Mouse (Mus musculus) liver, embryonic 14.5 days (tissue): ENCODE data around the gene Mia3. TPM values are rescaled to one million over a fixed set of nuclear protein-coding genes. Genes with fewer than 3 reads are reported as not detected.

ENCODE experiments used
- ATAC-seq: fragments of 200-750 bp; cut with Nextera tagmentation; 2 replicates; pipeline ENCODE4 v1.8.0; 2017; ENCODE audit warnings: moderate number of reproducible peaks, mild to moderate bottlenecking, moderate library complexity; ENCODE audit not compliant: insufficient read depth
- DNase-seq, 3 experiments: peaks; one replicate each; pipeline ENCODE4 v3.0.0-alpha.2; 2012 to 2013; ENCODE audit warnings: low read depth in 3 of 3, low spot score in 3 of 3
- H3K27ac ChIP-seq: fragments of 300-500 bp; sonication (generic); 2 replicates; pipeline ENCODE4 v1.5.1; 2014; ENCODE audit warnings: moderate library complexity, mild to moderate bottlenecking, control low read depth, inconsistent platforms
- H3K27me3 ChIP-seq: fragments of 300-500 bp; sonication (generic); 2 replicates; pipeline ENCODE4 v1.6.1; 2014; ENCODE audit warnings: mild to moderate bottlenecking, low read length, moderate library complexity; ENCODE audit not compliant: control insufficient read depth, insufficient read depth
- H3K36me3 ChIP-seq: fragments of 300-500 bp; sonication (generic); replicated peaks from 2 replicates; pipeline ENCODE4 v1.6.1; 2014; ENCODE audit warnings: low read depth; ENCODE audit not compliant: control insufficient read depth, insufficient read depth
- H3K4me1 ChIP-seq, 2 experiments: fragments of 200-500 bp in 1 of 2; fragments of 300-500 bp in 1 of 2; sonication (generic) in 1 of 2; replicated peaks; 2 replicates each; pipeline ENCODE4 v1.6.1; 2012 to 2014; ENCODE audit warnings: antibody characterized with exemption in 1 of 2, inconsistent platforms in 1 of 2, low read length in 1 of 2; ENCODE audit not compliant: control insufficient read depth in 2 of 2, insufficient read depth in 2 of 2
- H3K4me2 ChIP-seq: fragments of 300-500 bp; sonication (generic); 2 replicates; pipeline ENCODE4 v1.6.1; 2014; ENCODE audit warnings: low read depth, mild to moderate bottlenecking, control low read depth, moderate library complexity
- H3K4me3 ChIP-seq, 2 experiments: fragments of 200-500 bp in 1 of 2; fragments of 300-500 bp in 1 of 2; sonication (generic) in 1 of 2; 2 replicates each; pipeline ENCODE4 v1.5.1; 2012 to 2014; ENCODE audit warnings: low read depth in 2 of 2, low read length in 2 of 2, mild to moderate bottlenecking in 2 of 2, control low read depth in 1 of 2, inconsistent platforms in 1 of 2, moderate library complexity in 1 of 2; ENCODE audit not compliant: insufficient read depth in 1 of 2
- H3K9ac ChIP-seq: fragments of 300-500 bp; sonication (generic); replicated peaks from 2 replicates; pipeline ENCODE4 v1.6.1; 2014; ENCODE audit warnings: mild to moderate bottlenecking, control low read depth, moderate library complexity
- H3K9me3 ChIP-seq: fragments of 300-500 bp; sonication (generic); 2 replicates; pipeline ENCODE4 v1.6.1; 2016; ENCODE audit warnings: low read length, mixed read lengths; ENCODE audit not compliant: control insufficient read depth
- CTCF ChIP-seq: IDR thresholded peaks from 2 replicates; pipeline ENCODE4 v1.5.1; 2016; ENCODE audit warnings: antibody characterized with exemption, low read depth, control low read depth
- EP300 ChIP-seq: IDR thresholded peaks from 2 replicates; pipeline ENCODE4 v1.6.1; 2016; ENCODE audit warnings: antibody characterized with exemption, low read depth
- WGBS: fragments of 180-500 bp; shearing (Covaris S2); extraction: QIAGEN DNeasy Blood & Tissue Kit; methylation state at CpG from one replicate; pipeline ENCODE4 v1.1.7; 2014; ENCODE audit not compliant: insufficient replicate concordance; 5-methylcytosine and 5-hydroxymethylcytosine counted together
- polyA plus RNA-seq, 2 experiments: library from polyadenylated mRNA; depleted of rRNA in 1 of 2; stranded (reverse) in 1 of 2; unstranded in 1 of 2; fragments of >200 nt; fragmentation: Nextera tagmentation in 1 of 2; extraction: Ambion mirVana in 1 of 2; gene quantifications; 2 replicates each; pipeline versions ENCODE4 v1.2.1 to v1.2.3; 2012 to 2014

The Mia3 gene
- polyA plus RNA-seq, 2 experiments = 19.2 to 21.0 TPM

DNA sequence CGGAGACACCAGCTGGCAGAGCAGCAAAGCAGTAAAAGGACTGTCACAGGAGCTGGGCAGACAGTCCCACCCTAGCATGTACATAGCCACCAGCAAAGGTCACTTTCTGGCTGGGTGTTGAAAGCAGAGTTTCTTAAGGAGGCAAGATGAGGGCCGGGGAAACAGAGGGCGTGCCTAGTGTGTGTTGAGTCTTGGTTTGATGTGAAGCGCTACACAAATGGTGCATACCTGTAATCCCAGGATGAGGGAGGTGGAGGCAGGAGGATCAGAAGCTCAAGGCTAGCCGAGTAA, 5.8 kb downstream of the Mia3 start:
- DNase-seq = no peak
- Histone ChIP-seq H3K4me2 (no peak overlapping the region), H3K4me3 (no peak overlapping the region), H3K27me3 (peaks cover 3% of the 10 kb centered on the region), H3K27ac (no peak overlapping the region), H3K4me1 (0 out of 4 replicates have a peak, but pooled peaks cover 0 to 4% of the 10 kb centered on the region in 2 experiments), H3K36me3 (no peaks in the 10 kb centered on the region; the same call in 1 of the 2 replicates), H3K9ac (no peak overlapping the region), H3K9me3 (no peaks in the 10 kb centered on the region)
- 70% methylated on average over 5 of the region's 5 CpGs for WGBS
- TF ChIP-seq CTCF (no peak), EP300 (no peak)
- ATAC-seq = no peak

DNA sequence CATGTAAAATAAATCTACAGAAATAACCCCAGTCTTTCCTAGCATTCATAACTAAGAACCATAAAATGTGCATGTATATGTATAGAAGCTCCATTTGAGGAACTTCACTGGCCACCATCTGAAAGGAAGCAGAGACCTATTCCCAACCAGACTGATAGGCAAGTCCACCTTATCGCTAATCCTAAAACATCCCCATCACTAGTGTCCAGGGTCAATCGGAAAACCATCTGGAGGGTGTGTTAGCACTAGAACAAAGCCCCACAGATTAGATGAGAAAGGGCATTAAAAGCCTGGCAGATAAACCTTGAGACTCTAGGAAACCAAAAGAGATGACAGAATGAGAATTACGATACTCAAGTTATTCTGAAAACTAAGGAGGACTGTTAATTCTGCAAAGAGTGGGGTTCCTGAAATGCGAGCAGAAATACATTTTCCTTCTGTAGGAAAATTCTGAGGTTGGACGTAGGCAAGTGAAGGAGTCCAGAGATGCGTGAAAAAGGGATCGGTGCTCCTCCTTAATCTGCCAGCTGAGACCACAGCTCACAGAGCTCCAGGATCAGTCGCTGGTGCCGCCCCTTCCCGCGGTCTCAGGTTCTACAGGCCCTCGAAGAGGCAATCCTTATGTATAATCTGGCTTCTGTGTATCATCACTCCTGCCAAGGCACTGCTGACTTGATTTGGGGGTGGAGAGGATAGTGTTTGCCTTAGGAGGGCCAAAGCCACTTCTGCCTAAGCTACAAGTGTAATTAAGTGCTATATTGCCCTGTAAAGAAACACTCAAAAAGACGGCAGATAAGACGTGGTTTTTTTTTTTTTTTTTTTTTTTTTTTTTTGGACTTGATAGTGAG, 6.4 kb downstream of the Mia3 start:
- Histone ChIP-seq H3K36me3 (no peaks in the 10 kb centered on the region; the same call in 1 of the 2 replicates), H3K4me3 (no peak overlapping the region), H3K4me1 (0 out of 4 replicates have a peak, but pooled peaks cover 0 to 2% of the 10 kb centered on the region in 2 experiments), H3K4me2 (no peak overlapping the region), H3K27ac (no peak overlapping the region), H3K27me3 (no peaks in the 10 kb centered on the region), H3K9ac (no peak overlapping the region), H3K9me3 (no peaks in the 10 kb centered on the region)
- DNase-seq (no peak), ATAC-seq (no peak)
- 64% methylated on average over 14 of the region's 14 CpGs for WGBS
- TF ChIP-seq CTCF (no peak), EP300 (no peak)

DNA sequence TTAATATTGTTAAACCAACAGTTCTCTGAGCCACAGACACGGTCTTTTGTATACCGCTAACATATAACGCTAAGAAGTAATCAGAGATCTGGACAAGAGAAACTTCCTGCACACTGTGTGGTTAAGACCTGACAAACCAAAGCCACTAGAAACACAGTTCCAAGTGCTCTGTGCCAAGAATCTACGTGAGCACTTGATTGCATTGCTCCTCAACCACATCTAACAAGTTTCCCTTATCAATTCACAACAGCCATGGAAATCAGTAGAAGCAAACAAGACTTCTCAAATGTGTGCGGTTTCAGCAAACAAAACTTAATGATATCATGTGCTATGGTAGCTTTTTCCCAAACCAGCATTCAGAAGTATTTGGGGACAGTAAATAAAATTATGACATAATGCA, 7.1 kb downstream of the Mia3 start:
- no peaks in the 10 kb centered on the region for H3K9me3 ChIP-seq
- DNase-seq = peak in 1 of 3 experiments; percentile 7
- no peaks in the 10 kb centered on the region for H3K27me3 ChIP-seq
- H3K4me1 ChIP-seq = 0 out of 4 replicates have a peak, but pooled peaks cover 0 to 2% of the 10 kb centered on the region in 2 experiments
- H3K9ac ChIP-seq = no peak overlapping the region
- no peak overlapping the region for H3K4me2 ChIP-seq
- H3K27ac ChIP-seq = no peak overlapping the region
- H3K4me3 ChIP-seq = no peak overlapping the region
- 12% methylated on average over 5 of the region's 5 CpGs for WGBS
- TF ChIP-seq CTCF (no peak), EP300 (0 out of 2 replicates have a peak, but pooled peaks have one; percentile 20)
- ATAC-seq = no peak
- peaks cover 2% of the 10 kb centered on the region; the same call in 1 of the 2 replicates for H3K36me3 ChIP-seq

DNA sequence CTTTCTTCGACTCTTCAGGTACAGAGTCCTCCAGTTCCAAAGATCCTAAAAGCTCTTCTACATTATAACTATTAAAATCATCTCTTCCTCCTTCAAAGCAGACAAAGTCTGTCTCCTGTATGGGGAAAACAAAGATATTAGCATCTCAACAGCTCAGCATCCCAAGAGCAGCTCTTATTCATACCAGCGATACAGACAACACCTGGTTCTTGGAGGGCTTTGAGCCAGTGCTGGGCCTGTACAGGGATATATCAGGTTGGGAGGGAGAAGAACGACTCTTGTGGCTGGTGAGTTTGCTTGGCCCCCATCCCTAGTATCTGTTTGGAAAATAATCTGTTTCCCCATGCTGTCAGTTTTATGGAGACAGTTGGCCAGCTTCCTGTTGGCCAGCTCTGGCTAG, 10.5 kb downstream of the Mia3 start:
- DNase-seq (no peak), ATAC-seq (no peak)
- Histone ChIP-seq H3K27me3 (no peaks in the 10 kb centered on the region), H3K4me1 (0 out of 4 replicates have a peak, but pooled peaks cover 0 to 2% of the 10 kb centered on the region in 2 experiments), H3K36me3 (peaks cover 2% of the 10 kb centered on the region; the same call in 1 of the 2 replicates), H3K9ac (no peak overlapping the region), H3K9me3 (no peaks in the 10 kb centered on the region), H3K4me2 (no peak overlapping the region), H3K27ac (no peak overlapping the region), H3K4me3 (no peak overlapping the region)
- 78% methylated on average over 3 of the region's 3 CpGs for WGBS
- TF ChIP-seq EP300 (no peak), CTCF (no peak)

DNA sequence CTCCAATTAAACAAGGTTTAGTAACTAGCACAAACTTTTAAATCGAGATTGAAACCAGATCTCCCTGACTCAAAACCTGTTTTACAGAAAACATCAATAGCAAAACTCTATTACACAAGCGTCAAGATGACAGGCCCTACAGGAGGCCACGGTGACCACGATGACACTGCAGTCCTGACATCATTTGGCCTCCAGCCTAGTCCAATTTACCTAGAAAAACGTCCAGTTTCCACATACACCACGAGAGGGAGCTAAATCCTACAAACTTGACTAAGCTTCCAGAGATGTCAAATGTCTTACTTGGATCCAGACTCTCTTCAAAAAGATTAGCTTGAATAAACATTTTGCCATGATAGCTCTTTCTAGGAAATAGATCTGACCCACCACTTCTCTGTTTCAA, 19.5 kb downstream of the Mia3 start:
- Histone ChIP-seq H3K4me1 (peaks cover 2 to 4% of the 10 kb centered on the region in 2 experiments), H3K27me3 (no peaks in the 10 kb centered on the region), H3K4me2 (no peak overlapping the region), H3K36me3 (peaks cover 3% of the 10 kb centered on the region; the same call in 1 of the 2 replicates), H3K4me3 (no peak overlapping the region), H3K27ac (no peak overlapping the region), H3K9ac (no peak overlapping the region), H3K9me3 (no peaks in the 10 kb centered on the region)
- WGBS = 9% methylated on average over 6 of the region's 6 CpGs
- ATAC-seq = no peak
- TF ChIP-seq EP300 = no peak
- TF ChIP-seq CTCF = peak; percentile 73
- DNase-seq = peak; percentile 60 to 73 (median 61)
